Mouse (Mus musculus) lung, postnatal 0 days (tissue): ENCODE measurements at regions not wholly inside any gene's neighbourhood (a gene's known extent, or its start where the extent isn't known, plus 50 kb on each side); places are given as distances from the start of the nearest gene placed in this dataset.

Source experiments
- CTCF ChIP-seq: IDR thresholded peaks from 2 replicates; pipeline ENCODE4 v1.5.1; 2016; ENCODE audit warnings: antibody characterized with exemption, mild to moderate bottlenecking
- EP300 ChIP-seq: IDR thresholded peaks from 2 replicates; pipeline ENCODE4 v1.6.1; 2016; ENCODE audit warnings: antibody characterized with exemption, mild to moderate bottlenecking, control low read depth

DNA sequence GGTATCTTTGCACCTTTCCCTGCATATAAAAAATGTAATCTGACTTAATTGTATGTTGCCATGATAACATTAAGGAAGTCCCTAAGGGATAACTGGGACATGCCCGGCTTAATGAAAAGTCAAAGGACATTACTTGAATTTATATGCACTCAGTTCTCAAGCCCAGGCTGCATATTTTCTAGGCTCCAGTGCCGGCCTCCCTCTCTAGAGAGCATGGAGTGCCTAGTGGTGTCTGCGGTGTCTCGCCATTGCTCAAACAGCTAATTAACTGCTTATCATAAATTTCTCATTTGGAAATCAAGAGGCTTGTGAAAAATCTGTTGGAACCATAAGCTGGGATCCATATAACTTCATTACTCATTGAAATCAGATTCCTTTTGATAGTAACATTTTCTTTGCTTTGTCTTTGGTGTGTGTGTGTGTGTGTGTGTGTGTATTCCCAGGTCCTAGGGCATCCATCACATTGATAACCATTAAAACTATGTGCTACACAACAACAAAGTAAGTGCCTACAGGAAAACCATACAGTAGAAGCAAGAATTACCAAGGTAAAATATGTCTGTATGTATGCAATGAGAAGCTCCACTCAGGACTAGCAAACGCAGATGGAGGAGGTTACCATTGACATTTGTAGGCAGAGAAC lies 238.0 kb upstream of the Apob start:
- TF ChIP-seq CTCF: no peak
- no peak for TF ChIP-seq EP300
